Mouse (Mus musculus) kidney, embryonic 14.5 days (tissue): Measurements from ENCODE around the gene Ankrd44. TPM values are rescaled to one million over a fixed set of nuclear protein-coding genes. Genes with fewer than 3 reads are reported as not detected.
A peak's percentile ranks its signal among the peaks of the same experiment; 100 is the strongest.

ENCODE experiments used
- ATAC-seq: fragments of 200-750 bp; cut with Nextera tagmentation; 2 replicates; pipeline ENCODE4 v1.8.0; 2017; ENCODE audit warnings: moderate number of reproducible peaks, mild to moderate bottlenecking, moderate TSS enrichment, moderate library complexity; ENCODE audit not compliant: low FRiP score, low TSS enrichment
- H3K27ac ChIP-seq: fragments of 300-500 bp; sonication (generic); 2 replicates; pipeline ENCODE4 v1.5.1; 2014; ENCODE audit warnings: low read depth, mild to moderate bottlenecking, low read length, moderate library complexity, mixed read lengths
- H3K27me3 ChIP-seq: fragments of 300-500 bp; sonication (generic); 2 replicates; pipeline ENCODE4 v1.6.1; 2014; ENCODE audit warnings: mild to moderate bottlenecking, low read length; ENCODE audit not compliant: control insufficient read depth, insufficient read depth
- H3K36me3 ChIP-seq: fragments of 300-500 bp; sonication (generic); 2 replicates; pipeline ENCODE4 v1.6.1; 2014; ENCODE audit warnings: low read length, mixed read lengths; ENCODE audit not compliant: control insufficient read depth, insufficient read depth
- H3K4me1 ChIP-seq: fragments of 300-500 bp; sonication (generic); 2 replicates; pipeline ENCODE4 v1.6.1; 2014; ENCODE audit warnings: low read length, mixed read lengths; ENCODE audit not compliant: control insufficient read depth, insufficient read depth
- H3K4me2 ChIP-seq: fragments of 300-500 bp; sonication (generic); replicated peaks from 2 replicates; pipeline ENCODE4 v1.6.1; 2014; ENCODE audit warnings: low read depth, mild to moderate bottlenecking, low read length
- H3K4me3 ChIP-seq: fragments of 300-500 bp; sonication (generic); 2 replicates; pipeline ENCODE4 v1.5.1; 2014; ENCODE audit warnings: mild to moderate bottlenecking, low read length
- H3K9ac ChIP-seq: fragments of 300-500 bp; sonication (generic); 2 replicates; pipeline ENCODE4 v1.6.1; 2014; ENCODE audit warnings: low read depth, mild to moderate bottlenecking, low read length, moderate library complexity
- H3K9me3 ChIP-seq: fragments of 300-500 bp; sonication (generic); 2 replicates; pipeline ENCODE4 v1.6.1; 2016; ENCODE audit warnings: low read length; ENCODE audit not compliant: control insufficient read depth
- WGBS: fragments of 180-500 bp; shearing (Covaris S2); extraction: QIAGEN DNeasy Blood & Tissue Kit; methylation state at CpG from one replicate; pipeline ENCODE4 v1.1.7; 2014; 5-methylcytosine and 5-hydroxymethylcytosine counted together
- polyA plus RNA-seq: library from polyadenylated mRNA; unstranded; fragments of >200 nt; fragmentation: Nextera tagmentation; extraction: Ambion mirVana; gene quantifications from 2 replicates; pipeline ENCODE4 v1.2.1, GENCODE M21; 2014

The Ankrd44 gene
- polyA plus RNA-seq, 1 experiment from 2014 or later, result 9.0 TPM

GRCm38 (mm10) chr1:54660674-54661073, 265.5 kb downstream of the Ankrd44 start:
- H3K4me3 ChIP-seq, result no peak overlapping the region
- H3K4me2 ChIP-seq, result no peak overlapping the region
- H3K36me3 ChIP-seq, result no peaks in the 10 kb centered on the region
- no peaks in the 10 kb centered on the region for H3K4me1 ChIP-seq
- no peak overlapping the region for H3K27ac ChIP-seq
- 64% methylated on average over 6 of the region's 6 CpGs for WGBS
- no peak for ATAC-seq
- H3K9ac ChIP-seq, result no peak overlapping the region
- H3K9me3 ChIP-seq, result no peaks in the 10 kb centered on the region
- H3K27me3 ChIP-seq, result no peaks in the 10 kb centered on the region

- H3K9me3 ChIP-seq, result no peaks in the 10 kb centered on the region
- ATAC-seq, result peak; percentile 52; the same call in 1 of the 2 replicates
- H3K4me3 ChIP-seq, result no peak overlapping the region
- WGBS, result 67% methylated on average over 4 of the region's 4 CpGs
- H3K27me3 ChIP-seq, result no peaks in the 10 kb centered on the region
- no peak overlapping the region for H3K4me2 ChIP-seq
- H3K4me1 ChIP-seq, result no peaks in the 10 kb centered on the region
- H3K36me3 ChIP-seq, result no peaks in the 10 kb centered on the region
- no peak overlapping the region for H3K27ac ChIP-seq
- no peak overlapping the region for H3K9ac ChIP-seq
These were observed 267.6 kb downstream of the Ankrd44 start for GRCm38 (mm10) chr1:54658558-54658957.

- no peaks in the 10 kb centered on the region for H3K27me3 ChIP-seq
- no peak overlapping the region for H3K9ac ChIP-seq
- H3K4me2 ChIP-seq, result no peak overlapping the region
- ATAC-seq, result no peak
- H3K27ac ChIP-seq, result no peak overlapping the region
- H3K9me3 ChIP-seq, result no peaks in the 10 kb centered on the region
- no peaks in the 10 kb centered on the region for H3K4me1 ChIP-seq
- 88% methylated on average over 5 of the region's 5 CpGs for WGBS
- no peak overlapping the region for H3K4me3 ChIP-seq
- H3K36me3 ChIP-seq, result no peaks in the 10 kb centered on the region
These were observed 277.9 kb downstream of the Ankrd44 start for GRCm38 (mm10) chr1:54648237-54648636.

- 68% methylated on average over 3 of the region's 3 CpGs for WGBS
- no peaks in the 10 kb centered on the region for H3K4me1 ChIP-seq
- H3K4me3 ChIP-seq, result no peak overlapping the region
- no peaks in the 10 kb centered on the region for H3K9me3 ChIP-seq
- H3K36me3 ChIP-seq, result no peaks in the 10 kb centered on the region
- H3K27me3 ChIP-seq, result no peaks in the 10 kb centered on the region
- no peak overlapping the region for H3K4me2 ChIP-seq
- H3K27ac ChIP-seq, result no peak overlapping the region
- no peak for ATAC-seq
- H3K9ac ChIP-seq, result no peak overlapping the region
These were observed 278.8 kb downstream of the Ankrd44 start for GRCm38 (mm10) chr1:54647335-54647745.

GRCm38 (mm10) chr1:54640184-54640795, 285.9 kb downstream of the Ankrd44 start:
- Histone ChIP-seq H3K36me3 (no peaks in the 10 kb centered on the region), H3K9ac (no peak overlapping the region), H3K4me2 (no peak overlapping the region), H3K4me3 (no peak overlapping the region), H3K27me3 (no peaks in the 10 kb centered on the region), H3K4me1 (no peaks in the 10 kb centered on the region), H3K27ac (no peak overlapping the region), H3K9me3 (no peaks in the 10 kb centered on the region)
- no peak for ATAC-seq
- WGBS, result 53% methylated on average over 5 of the region's 5 CpGs

GRCm38 (mm10) chr1:54639506-54640078, 286.6 kb downstream of the Ankrd44 start:
- Histone ChIP-seq H3K27ac (no peak overlapping the region), H3K9ac (no peak overlapping the region), H3K4me2 (no peak overlapping the region), H3K9me3 (no peaks in the 10 kb centered on the region), H3K36me3 (no peaks in the 10 kb centered on the region), H3K4me3 (no peak overlapping the region), H3K4me1 (no peaks in the 10 kb centered on the region), H3K27me3 (no peaks in the 10 kb centered on the region)
- ATAC-seq, result no peak
- 84% methylated on average over 6 of the region's 6 CpGs for WGBS

- no peak overlapping the region for H3K4me2 ChIP-seq
- no peaks in the 10 kb centered on the region for H3K9me3 ChIP-seq
- ATAC-seq, result no peak
- no peak overlapping the region for H3K27ac ChIP-seq
- H3K4me3 ChIP-seq, result no peak overlapping the region
- WGBS, result 84% methylated on average over 2 of the region's 2 CpGs
- H3K4me1 ChIP-seq, result no peaks in the 10 kb centered on the region
- H3K27me3 ChIP-seq, result no peaks in the 10 kb centered on the region
- H3K9ac ChIP-seq, result no peak overlapping the region
- H3K36me3 ChIP-seq, result no peaks in the 10 kb centered on the region
These were observed 287.1 kb downstream of the Ankrd44 start for GRCm38 (mm10) chr1:54639076-54639475.

GRCm38 (mm10) chr1:54637340-54637739, 288.8 kb downstream of the Ankrd44 start:
- Histone ChIP-seq H3K27me3 (no peaks in the 10 kb centered on the region), H3K4me2 (no peak overlapping the region), H3K27ac (no peak overlapping the region), H3K4me3 (no peak overlapping the region), H3K36me3 (no peaks in the 10 kb centered on the region), H3K9me3 (no peaks in the 10 kb centered on the region), H3K9ac (no peak overlapping the region), H3K4me1 (no peaks in the 10 kb centered on the region)
- WGBS, result 96% methylated on average over 2 of the region's 2 CpGs
- no peak for ATAC-seq

GRCm38 (mm10) chr1:54629106-54629505, 297.1 kb downstream of the Ankrd44 start:
- no peak overlapping the region for H3K4me3 ChIP-seq
- ATAC-seq, result no peak
- no peak overlapping the region for H3K4me2 ChIP-seq
- H3K36me3 ChIP-seq, result no peaks in the 10 kb centered on the region
- H3K27me3 ChIP-seq, result no peaks in the 10 kb centered on the region
- H3K4me1 ChIP-seq, result no peaks in the 10 kb centered on the region
- H3K9me3 ChIP-seq, result no peaks in the 10 kb centered on the region
- no peak overlapping the region for H3K9ac ChIP-seq
- WGBS, result 76% methylated on average over 1 of the region's 1 CpGs
- H3K27ac ChIP-seq, result no peak overlapping the region
